In the genomic region with DNA sequence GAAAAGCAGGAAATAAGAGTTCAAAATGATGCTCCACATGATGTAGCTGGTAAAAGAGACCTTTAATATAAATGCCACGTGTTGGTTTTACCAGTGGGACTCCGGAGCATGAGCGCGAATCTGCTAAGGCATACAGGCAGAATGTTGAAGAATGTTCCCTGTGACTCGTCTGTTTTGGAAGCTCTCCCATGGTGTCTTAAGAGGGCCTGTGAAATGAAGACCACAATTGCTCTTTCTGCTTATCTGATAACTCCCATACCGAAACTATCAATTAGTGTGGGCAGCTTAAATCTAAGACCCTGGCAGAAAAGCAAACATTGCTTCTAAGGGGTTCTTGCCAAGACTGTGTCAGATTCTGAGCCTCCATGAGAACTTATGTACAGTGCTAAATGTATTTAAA, we compare ENCODE assay signal across 24 mouse cellular contexts.
DNase-seq lines count a peak whose midpoint lies in the region; ATAC-seq and TF ChIP-seq lines count a peak whose summit lies in the region.
"Had no signal": no experiment of that assay in that cellular context is flagged by ENCODE, and none has a peak within 500 bp of the region (broad histone marks: within the 10 kb centered on the region; RNA-seq: fewer than 3 reads in every experiment).

No protein-coding gene starts in this region.

- no peaks in the 10 kb centered on the region for H3K4me1 ChIP-seq in embryonic facial prominence, embryonic 14.5 days (ENCODE audit: control insufficient read depth, insufficient read depth, low read length)
- H3K4me1 ChIP-seq in embryonic facial prominence, embryonic 10.5 days, result peaks cover 8% of the 10 kb centered on the region; the same call in 1 of the 2 replicates
- no peaks in the 10 kb centered on the region for H3K4me1 ChIP-seq in forebrain, postnatal 0 days (ENCODE audit: insufficient read depth)
- no peaks in the 10 kb centered on the region for H3K4me1 ChIP-seq in forebrain, embryonic 13.5 days

- H3K9me3 ChIP-seq in embryonic facial prominence, embryonic 14.5 days (ENCODE audit: control insufficient read depth, low read length), result no peaks in the 10 kb centered on the region
- no peaks in the 10 kb centered on the region for H3K9me3 ChIP-seq in embryonic facial prominence, embryonic 10.5 days
- H3K9me3 ChIP-seq in forebrain, postnatal 0 days (ENCODE audit: low read length), result no peaks in the 10 kb centered on the region
- H3K9me3 ChIP-seq in forebrain, embryonic 13.5 days (replicated peaks), result no peaks in the 10 kb centered on the region

- no peak overlapping the region for H3K27ac ChIP-seq in embryonic facial prominence, embryonic 14.5 days (replicated peaks; ENCODE audit: low read depth, low read length)
- no peak overlapping the region for H3K27ac ChIP-seq in embryonic facial prominence, embryonic 10.5 days (replicated peaks)
- no peak overlapping the region for H3K27ac ChIP-seq in forebrain, postnatal 0 days (ENCODE audit: low read depth, low read length)
- H3K27ac ChIP-seq in forebrain, embryonic 13.5 days, result no peak overlapping the region

- no peak overlapping the region for H3K9ac ChIP-seq in embryonic facial prominence, embryonic 14.5 days (ENCODE audit: low read depth, low read length)
- H3K9ac ChIP-seq in forebrain, postnatal 0 days, result no peak overlapping the region
- no peak overlapping the region for H3K9ac ChIP-seq in forebrain, embryonic 13.5 days

- ATAC-seq in embryonic facial prominence, embryonic 14.5 days (ENCODE audit: low read depth), result no peak
- peak; percentile 25; the same call in 1 of the 2 replicates for ATAC-seq in forebrain, postnatal 0 days
- ATAC-seq in forebrain, embryonic 13.5 days, result no peak
- ATAC-seq: activated CD4-positive, CD25-positive, alpha-beta regulatory T cell, adult 4 months; CD4-positive, CD25-positive, alpha-beta regulatory T cell, adult 4 months; Patski had no signal

- no peaks in the 10 kb centered on the region for H3K36me3 ChIP-seq in embryonic facial prominence, embryonic 14.5 days (ENCODE audit: control insufficient read depth, insufficient read depth, low read length)
- H3K36me3 ChIP-seq in embryonic facial prominence, embryonic 10.5 days (replicated peaks), result no peaks in the 10 kb centered on the region
- H3K36me3 ChIP-seq in forebrain, postnatal 0 days (ENCODE audit: insufficient read depth), result no peaks in the 10 kb centered on the region
- H3K36me3 ChIP-seq in forebrain, embryonic 13.5 days (ENCODE audit: poor library complexity, severe bottlenecking), result no peaks in the 10 kb centered on the region
- H3K36me3 ChIP-seq: G1E had no signal

- 58% methylated on average over 6 of the region's 6 CpGs for WGBS in embryonic facial prominence, embryonic 14.5 days
- 85% methylated on average over 6 of the region's 6 CpGs for WGBS in embryonic facial prominence, embryonic 10.5 days
- 72% methylated on average over 6 of the region's 6 CpGs for WGBS in forebrain, postnatal 0 days
- WGBS in forebrain, embryonic 13.5 days, result 87% methylated on average over 6 of the region's 6 CpGs

- H3K27me3 ChIP-seq in embryonic facial prominence, embryonic 14.5 days (replicated peaks; ENCODE audit: control insufficient read depth, insufficient read depth, low read length), result no peaks in the 10 kb centered on the region
- H3K27me3 ChIP-seq in embryonic facial prominence, embryonic 10.5 days (replicated peaks; ENCODE audit: low read depth, poor library complexity, severe bottlenecking), result no peaks in the 10 kb centered on the region
- H3K27me3 ChIP-seq in forebrain, postnatal 0 days (ENCODE audit: insufficient read depth, low read length), result no peaks in the 10 kb centered on the region
- no peaks in the 10 kb centered on the region for H3K27me3 ChIP-seq in forebrain, embryonic 13.5 days
- H3K27me3 ChIP-seq: CH12.LX, Patski had no signal

- peak; percentile 52 for DNase-seq in embryonic facial prominence, embryonic 14.5 days (ENCODE audit: low spot score)
- DNase-seq in embryonic facial prominence, embryonic 10.5 days (ENCODE audit: low spot score), result no peak
- DNase-seq in forebrain, postnatal 0 days, result no peak
- DNase-seq in 3T3-L1 (ENCODE audit: low read depth, low spot score) (peak; percentile 39), NIH3T3 (ENCODE audit: low read depth) (peak; percentile 83)
- no peak for DNase-seq in frontal cortex, adult 2 months (ENCODE audit: extremely low spot score in 1 of 2, low spot score in 1 of 2)
- DNase-seq in heart, adult 18-20 months, result no peak
- DNase-seq: adrenal gland, adult 2 months; adrenal gland, adult 8-10 months; adrenal gland, postnatal 10 days; adrenal gland, postnatal 14 days; adrenal gland, postnatal 25 days; adrenal gland, postnatal 36 days; B cell, adult 2 months; cerebellum, adult 11 months; cerebellum, adult 11-12 months; cerebellum, adult 18-20 months; cerebellum, adult 2 months had no signal

- H3K4me3 ChIP-seq in embryonic facial prominence, embryonic 14.5 days (ENCODE audit: low read depth, low read length), result no peak overlapping the region
- no peak overlapping the region for H3K4me3 ChIP-seq in embryonic facial prominence, embryonic 10.5 days
- H3K4me3 ChIP-seq in forebrain, postnatal 0 days (ENCODE audit: low read depth, low read length), result no peak overlapping the region
- no peak overlapping the region for H3K4me3 ChIP-seq in forebrain, embryonic 13.5 days

- no peak for TF ChIP-seq CTCF in forebrain, postnatal 0 days (IDR thresholded peaks at IDR 0.05; ENCODE audit: low read depth)

- no peak overlapping the region for H3K4me2 ChIP-seq in embryonic facial prominence, embryonic 14.5 days (ENCODE audit: low read depth, low read length)
- H3K4me2 ChIP-seq in forebrain, postnatal 0 days (ENCODE audit: low read depth), result no peak overlapping the region
- no peak overlapping the region for H3K4me2 ChIP-seq in forebrain, embryonic 13.5 days

Comparison
In these comparisons a context has a peak if more than half of its experiments do, and no peak if none do; other contexts are left out.
1. DNase-seq: peak in embryonic facial prominence, embryonic 14.5 days (single experiment), 3T3-L1 (single experiment) and NIH3T3 (single experiment); none in embryonic facial prominence, embryonic 10.5 days (single experiment), forebrain, postnatal 0 days (single experiment), frontal cortex, adult 2 months (0 of 2) and heart, adult 18-20 months (0 of 2).